Mouse (Mus musculus): ENCODE results near the gene Bcl2l12.

- TF ChIP-seq CTCF (conservative IDR thresholded peaks at IDR 0.05; ENCODE audit: low read length), result no peak
- no peak for TF ChIP-seq POU5F1 (IDR thresholded peaks at IDR 0.05; ENCODE audit: borderline replicate concordance, low read length)
These were observed 1.8 kb downstream of the Bcl2l12 start for GRCm38 (mm10) chr7:44996672-44997071.
